In genomic region chr8:122769251-122770058, GRCm38 (mm10) we compare ENCODE assay signal across 8 mouse cellular contexts. TPM values are rescaled to one million over a fixed set of nuclear protein-coding genes. Genes with fewer than 3 reads are reported as not detected.
DNase-seq lines count a peak whose midpoint lies in the region; ATAC-seq lines count a peak whose summit lies in the region.
"Had no signal": no experiment of that assay in that cellular context is flagged by ENCODE, and none has a peak within 500 bp of the region (broad histone marks: within the 10 kb centered on the region; RNA-seq: fewer than 3 reads in every experiment).

No protein-coding gene starts in this region.

- H3K4me1 ChIP-seq in kidney, embryonic 14.5 days (ENCODE audit: control insufficient read depth, insufficient read depth, low read length) = no peaks in the 10 kb centered on the region

- H3K9me3 ChIP-seq in kidney, embryonic 14.5 days (ENCODE audit: control insufficient read depth, low read length) = no peaks in the 10 kb centered on the region
- H3K9me3 ChIP-seq: midbrain, embryonic 15.5 days had no signal

- no peak overlapping the region for H3K9ac ChIP-seq in kidney, embryonic 14.5 days (ENCODE audit: low read depth, low read length)
- H3K9ac ChIP-seq: midbrain, embryonic 15.5 days had no signal

- no peak overlapping the region for H3K4me3 ChIP-seq in kidney, embryonic 14.5 days (ENCODE audit: low read length)
- H3K4me3 ChIP-seq: midbrain, embryonic 15.5 days had no signal

- DNase-seq in brain, adult 2 months (ENCODE audit: low read depth, low spot score) = peak; percentile 93
- peak; percentile 60 for DNase-seq in induced T-regulatory cell, adult 2 months (ENCODE audit: low read depth)
- DNase-seq in right cerebral cortex, adult 18-20 months = peak; percentile 78
- DNase-seq in kidney, postnatal 36 days = no peak
- no peak for DNase-seq in c-Kit-positive CD71-positive TER-119-positive erythroid progenitor cells, embryonic 14.5 days (ENCODE audit: low spot score)

- no peak overlapping the region for H3K27ac ChIP-seq in kidney, embryonic 14.5 days (ENCODE audit: low read depth, low read length)
- H3K27ac ChIP-seq: midbrain, embryonic 15.5 days had no signal

- H3K27me3 ChIP-seq in kidney, embryonic 14.5 days (ENCODE audit: control insufficient read depth, insufficient read depth, low read length) = no peaks in the 10 kb centered on the region

- 60% methylated on average over 24 of the region's 24 CpGs for WGBS in kidney, embryonic 14.5 days

- peak; percentile 75 for ATAC-seq in CD4-positive, CD25-positive, alpha-beta regulatory T cell, adult 4 months
- ATAC-seq in kidney, embryonic 14.5 days (ENCODE audit: low FRiP score, low TSS enrichment) = no peak
- ATAC-seq: midbrain, embryonic 15.5 days had no signal

- H3K4me2 ChIP-seq in kidney, embryonic 14.5 days (replicated peaks; ENCODE audit: low read depth, low read length) = no peak overlapping the region
- H3K4me2 ChIP-seq: midbrain, embryonic 15.5 days had no signal

- H3K36me3 ChIP-seq in kidney, embryonic 14.5 days (ENCODE audit: control insufficient read depth, insufficient read depth, low read length) = no peaks in the 10 kb centered on the region
- H3K36me3 ChIP-seq: midbrain, embryonic 15.5 days had no signal

RNA-seq across cellular contexts. Expression of gene Acsf3, which starts 5.8 kb away (rescaled TPM):
- 1 to 10 TPM; 4.9 to 8.2 TPM for polyA plus RNA-seq in CD4-positive, CD25-positive, alpha-beta regulatory T cell, adult 4 months (2017; shearing (Covaris generic))
- polyA plus RNA-seq in kidney, embryonic 14.5 days (2014; fragmentation: Nextera tagmentation; extraction: Ambion mirVana) = 16.1 and 20.2 TPM in 2 replicates

Comparison
In these comparisons a context has a peak if more than half of its experiments do, and no peak if none do; other contexts are left out.
1. DNase-seq: peak in brain, adult 2 months (single experiment), induced T-regulatory cell, adult 2 months (single experiment) and right cerebral cortex, adult 18-20 months (single experiment); none in kidney, postnatal 36 days (0 of 2) and c-Kit-positive CD71-positive TER-119-positive erythroid progenitor cells, embryonic 14.5 days (single experiment).